Mouse (Mus musculus) heart, embryonic 13.5 days (tissue): ENCODE results near the gene Phf10. TPM values are rescaled to one million over a fixed set of nuclear protein-coding genes. Genes with fewer than 3 reads are reported as not detected.
"Not testable (repeated sequence)": the region's sequence is repeated elsewhere in the genome, so short reads cannot be mapped to it uniquely, and the experiment has no call there.

Source experiments
- ATAC-seq: fragments of 200-750 bp; cut with Nextera tagmentation; 2 replicates; pipeline ENCODE4 v1.8.0; 2017; ENCODE audit warnings: moderate TSS enrichment; ENCODE audit not compliant: insufficient number of reproducible peaks, low FRiP score, low TSS enrichment; ENCODE audit errors: extremely low read depth
- H3K27ac ChIP-seq: fragments of 300-500 bp; sonication (generic); replicated peaks from 2 replicates; pipeline ENCODE4 v1.5.1; 2015; ENCODE audit warnings: moderate library complexity, mild to moderate bottlenecking, inconsistent platforms
- H3K27me3 ChIP-seq: fragments of 300-500 bp; sonication (generic); replicated peaks from 2 replicates; pipeline ENCODE4 v1.6.1; 2015; ENCODE audit warnings: mild to moderate bottlenecking, inconsistent platforms
- H3K36me3 ChIP-seq: fragments of 300-500 bp; sonication (generic); 2 replicates; pipeline ENCODE4 v1.6.1; 2015; ENCODE audit warnings: mild to moderate bottlenecking, inconsistent platforms
- H3K4me1 ChIP-seq: fragments of 300-500 bp; sonication (generic); 2 replicates; pipeline ENCODE4 v1.6.1; 2015; ENCODE audit warnings: inconsistent platforms
- H3K4me2 ChIP-seq: fragments of 300-500 bp; sonication (generic); 2 replicates; pipeline ENCODE4 v1.6.1; 2015; ENCODE audit warnings: inconsistent platforms, mild to moderate bottlenecking, moderate library complexity
- H3K4me3 ChIP-seq: fragments of 300-500 bp; sonication (generic); 2 replicates; pipeline ENCODE4 v1.5.1; 2015; ENCODE audit warnings: moderate library complexity, mild to moderate bottlenecking, inconsistent platforms
- H3K9ac ChIP-seq: fragments of 300-500 bp; sonication (generic); 2 replicates; pipeline ENCODE4 v1.6.1; 2015; ENCODE audit warnings: inconsistent platforms, mild to moderate bottlenecking, moderate library complexity
- H3K9me3 ChIP-seq: fragments of 300-500 bp; sonication (generic); 2 replicates; pipeline ENCODE4 v1.6.1; 2016; ENCODE audit warnings: inconsistent platforms
- WGBS: fragments of 180-500 bp; shearing (Covaris S2); methylation state at CpG from one replicate; pipeline ENCODE4 v1.1.7; 2015; ENCODE audit warnings: mixed read lengths; 5-methylcytosine and 5-hydroxymethylcytosine counted together
- polyA plus RNA-seq: library from polyadenylated mRNA; unstranded; fragments of >200 nt; fragmentation: Nextera tagmentation; extraction: Ambion mirVana; gene quantifications from 2 replicates; pipeline ENCODE4 v1.2.1, GENCODE M21; 2015

Phf10 gene
- polyA plus RNA-seq, 1 experiment from 2014 or later: 22.9 TPM

- no peaks in the 10 kb centered on the region for H3K27me3 ChIP-seq
- H3K36me3 ChIP-seq: no peaks in the 10 kb centered on the region
- H3K4me3 ChIP-seq: no peak overlapping the region
- no peaks in the 10 kb centered on the region for H3K9me3 ChIP-seq
- no peak overlapping the region for H3K27ac ChIP-seq
- H3K9ac ChIP-seq: no peak overlapping the region
- peaks cover 9% of the 10 kb centered on the region; the same call in 1 of the 2 replicates for H3K4me1 ChIP-seq
- WGBS: 53% methylated on average over 5 of the region's 5 CpGs
- no peak overlapping the region for H3K4me2 ChIP-seq
- ATAC-seq: no peak
Observed at GRCm38 (mm10) chr17:14935841-14936605, 25.1 kb downstream of the Phf10 start.

- H3K9me3 ChIP-seq, H3K4me2 ChIP-seq, ATAC-seq, H3K27me3 ChIP-seq, H3K4me1 ChIP-seq, H3K27ac ChIP-seq, H3K9ac ChIP-seq, H3K36me3 ChIP-seq, H3K4me3 ChIP-seq: not testable (repeated sequence)
- WGBS: 79% methylated on average over 14 of the region's 14 CpGs
Observed at GRCm38 (mm10) chr17:14935280-14935679, 25.8 kb downstream of the Phf10 start.

- no peaks in the 10 kb centered on the region for H3K9me3 ChIP-seq
- WGBS: 71% methylated on average over 5 of the region's 5 CpGs
- no peak overlapping the region for H3K4me3 ChIP-seq
- no peak overlapping the region for H3K9ac ChIP-seq
- H3K36me3 ChIP-seq: no peaks in the 10 kb centered on the region
- no peak overlapping the region for H3K4me2 ChIP-seq
- H3K27me3 ChIP-seq: no peaks in the 10 kb centered on the region
- no peak overlapping the region for H3K27ac ChIP-seq
- peaks cover 9% of the 10 kb centered on the region; the same call in 1 of the 2 replicates for H3K4me1 ChIP-seq
- ATAC-seq: no peak
Observed at GRCm38 (mm10) chr17:14931469-14931868, 29.6 kb downstream of the Phf10 start.

GRCm38 (mm10) chr17:14930697-14931096, 30.4 kb downstream of the Phf10 start:
- 0 out of 2 replicates have a peak, but pooled peaks cover 4% of the 10 kb centered on the region for H3K4me1 ChIP-seq
- 69% methylated on average over 7 of the region's 7 CpGs for WGBS
- no peak overlapping the region for H3K9ac ChIP-seq
- H3K9me3 ChIP-seq: no peaks in the 10 kb centered on the region
- ATAC-seq: no peak
- no peak overlapping the region for H3K27ac ChIP-seq
- H3K4me3 ChIP-seq: no peak overlapping the region
- no peaks in the 10 kb centered on the region for H3K27me3 ChIP-seq
- H3K4me2 ChIP-seq: no peak overlapping the region
- no peaks in the 10 kb centered on the region for H3K36me3 ChIP-seq

- H3K36me3 ChIP-seq: no peaks in the 10 kb centered on the region
- H3K27me3 ChIP-seq: no peaks in the 10 kb centered on the region
- H3K4me1 ChIP-seq: 0 out of 2 replicates have a peak, but pooled peaks cover 4% of the 10 kb centered on the region
- H3K4me3 ChIP-seq: no peak overlapping the region
- no peak overlapping the region for H3K9ac ChIP-seq
- no peaks in the 10 kb centered on the region for H3K9me3 ChIP-seq
- H3K4me2 ChIP-seq: no peak overlapping the region
- no peak overlapping the region for H3K27ac ChIP-seq
- WGBS: 70% methylated on average over 5 of the region's 5 CpGs
- no peak for ATAC-seq
Observed at GRCm38 (mm10) chr17:14928631-14929030, 32.4 kb downstream of the Phf10 start.

- no peaks in the 10 kb centered on the region for H3K9me3 ChIP-seq
- no peak overlapping the region for H3K9ac ChIP-seq
- no peak overlapping the region for H3K27ac ChIP-seq
Observed at GRCm38 (mm10) chr17:14927644-14928218, 33.3 kb downstream of the Phf10 start.

GRCm38 (mm10) chr17:14921582-14921981, 39.5 kb downstream of the Phf10 start:
- Histone ChIP-seq H3K27me3 (peaks cover 21% of the 10 kb centered on the region), H3K4me1 (no peaks in the 10 kb centered on the region), H3K36me3 (no peaks in the 10 kb centered on the region), H3K4me3 (no peak overlapping the region), H3K4me2 (no peak overlapping the region), H3K27ac (no peak overlapping the region), H3K9me3 (no peaks in the 10 kb centered on the region), H3K9ac (no peak overlapping the region)
- ATAC-seq: no peak
- 47% methylated on average over 6 of the region's 6 CpGs for WGBS

More at GRCm38 (mm10) chr17:14927644-14928218, 33.3 kb downstream of the Phf10 start:
- ATAC-seq: no peak
- H3K4me2 ChIP-seq: no peak overlapping the region
- no peak overlapping the region for H3K4me3 ChIP-seq
- no peaks in the 10 kb centered on the region for H3K4me1 ChIP-seq
- WGBS: 75% methylated on average over 8 of the region's 8 CpGs
- no peaks in the 10 kb centered on the region for H3K27me3 ChIP-seq
- H3K36me3 ChIP-seq: no peaks in the 10 kb centered on the region

- no peaks in the 10 kb centered on the region for H3K36me3 ChIP-seq
- ATAC-seq: no peak
- no peak overlapping the region for H3K4me2 ChIP-seq
- no peak overlapping the region for H3K9ac ChIP-seq
- no peaks in the 10 kb centered on the region for H3K4me1 ChIP-seq
- no peaks in the 10 kb centered on the region for H3K9me3 ChIP-seq
- no peak overlapping the region for H3K4me3 ChIP-seq
- WGBS: 78% methylated on average over 8 of the region's 8 CpGs
- H3K27me3 ChIP-seq: peaks cover 21% of the 10 kb centered on the region
- H3K27ac ChIP-seq: no peak overlapping the region
Observed at GRCm38 (mm10) chr17:14917866-14918265, 43.2 kb downstream of the Phf10 start.

GRCm38 (mm10) chr17:14914401-14914800, 46.7 kb downstream of the Phf10 start:
- Histone ChIP-seq H3K9me3 (no peaks in the 10 kb centered on the region), H3K4me2 (no peak overlapping the region), H3K4me1 (no peaks in the 10 kb centered on the region), H3K4me3 (no peak overlapping the region), H3K9ac (no peak overlapping the region), H3K27ac (no peak overlapping the region), H3K27me3 (peaks cover 16% of the 10 kb centered on the region), H3K36me3 (no peaks in the 10 kb centered on the region)
- 73% methylated on average over 4 of the region's 4 CpGs for WGBS
- no peak for ATAC-seq

- no peak overlapping the region for H3K9ac ChIP-seq
- no peak for ATAC-seq
- H3K4me3 ChIP-seq: no peak overlapping the region
- H3K9me3 ChIP-seq: no peaks in the 10 kb centered on the region
- H3K27me3 ChIP-seq: peaks cover 1% of the 10 kb centered on the region; the same call in 1 of the 2 replicates
- no peak overlapping the region for H3K4me2 ChIP-seq
- 81% methylated on average over 8 of the region's 8 CpGs for WGBS
- no peaks in the 10 kb centered on the region for H3K4me1 ChIP-seq
- no peak overlapping the region for H3K27ac ChIP-seq
- no peaks in the 10 kb centered on the region for H3K36me3 ChIP-seq
Observed at GRCm38 (mm10) chr17:14912981-14913380, 48.1 kb downstream of the Phf10 start.

GRCm38 (mm10) chr17:14912420-14912819, 48.7 kb downstream of the Phf10 start:
- no peaks in the 10 kb centered on the region; the same call in 1 of the 2 replicates for H3K27me3 ChIP-seq

GRCm38 (mm10) chr17:14910771-14911170, 50.3 kb downstream of the Phf10 start:
- no peaks in the 10 kb centered on the region for H3K9me3 ChIP-seq
- ATAC-seq: no peak
- H3K9ac ChIP-seq: no peak overlapping the region
- WGBS: 89% methylated on average over 5 of the region's 5 CpGs
- no peak overlapping the region for H3K4me3 ChIP-seq
- H3K4me1 ChIP-seq: no peaks in the 10 kb centered on the region
- no peak overlapping the region for H3K27ac ChIP-seq
- no peaks in the 10 kb centered on the region for H3K36me3 ChIP-seq
- no peak overlapping the region for H3K4me2 ChIP-seq
- H3K27me3 ChIP-seq: peaks cover 9% of the 10 kb centered on the region

More at GRCm38 (mm10) chr17:14912420-14912819, 48.7 kb downstream of the Phf10 start:
- no peaks in the 10 kb centered on the region for H3K9me3 ChIP-seq
- 43% methylated on average over 6 of the region's 6 CpGs for WGBS
- H3K4me3 ChIP-seq: no peak overlapping the region
- H3K4me1 ChIP-seq: no peaks in the 10 kb centered on the region
- H3K27ac ChIP-seq: no peak overlapping the region
- no peak overlapping the region for H3K9ac ChIP-seq
- ATAC-seq: no peak
- H3K4me2 ChIP-seq: no peak overlapping the region
- no peaks in the 10 kb centered on the region for H3K36me3 ChIP-seq
